Mouse (Mus musculus): ENCODE results near the gene Stxbp2. TPM values are rescaled to one million over a fixed set of nuclear protein-coding genes. Genes with fewer than 3 reads are reported as not detected.

Stxbp2 gene
- polyA plus RNA-seq, 2 experiments = 37.7 to 55.5 TPM

- H3K27ac ChIP-seq = no peak overlapping the region
- no peaks in the 10 kb centered on the region for H3K27me3 ChIP-seq (ENCODE audit: control insufficient read depth, insufficient read depth, low read length)
- peaks cover 9% of the 10 kb centered on the region for H3K36me3 ChIP-seq (replicated peaks; ENCODE audit: control insufficient read depth, insufficient read depth, low read depth)
- DNase-seq (ENCODE audit: low read depth in 3 of 3, low spot score in 3 of 3) (no peak), ATAC-seq (ENCODE audit: insufficient read depth) (no peak)
- H3K9me3 ChIP-seq (ENCODE audit: control insufficient read depth, low read length) = no peaks in the 10 kb centered on the region
- no peaks in the 10 kb centered on the region for H3K4me1 ChIP-seq (replicated peaks; ENCODE audit: control insufficient read depth in 2 of 2, insufficient read depth in 2 of 2, low read length in 1 of 2)
- H3K4me3 ChIP-seq (ENCODE audit: insufficient read depth in 1 of 2, low read depth in 2 of 2, low read length in 2 of 2) = no peak overlapping the region
- TF ChIP-seq CTCF (IDR thresholded peaks at IDR 0.05; ENCODE audit: low read depth) = no peak
- no peak overlapping the region for H3K4me2 ChIP-seq (ENCODE audit: low read depth)
- no peak overlapping the region for H3K9ac ChIP-seq (replicated peaks)
Measured at GRCm38 (mm10) chr8:3684530-3684929, 53.8 kb downstream of the Stxbp2 start.

GRCm38 (mm10) chr8:3685422-3685821 is 54.7 kb downstream of the Stxbp2 start:
- Histone ChIP-seq H3K4me3 (ENCODE audit: insufficient read depth in 1 of 2, low read depth in 2 of 2, low read length in 2 of 2) (no peak overlapping the region), H3K36me3 (replicated peaks; ENCODE audit: control insufficient read depth, insufficient read depth, low read depth) (no peaks in the 10 kb centered on the region; the same call in 1 of the 2 replicates), H3K9ac (replicated peaks) (no peak overlapping the region), H3K4me1 (replicated peaks; ENCODE audit: control insufficient read depth in 2 of 2, insufficient read depth in 2 of 2, low read length in 1 of 2) (no peaks in the 10 kb centered on the region), H3K27me3 (ENCODE audit: control insufficient read depth, insufficient read depth, low read length) (no peaks in the 10 kb centered on the region), H3K4me2 (ENCODE audit: low read depth) (no peak overlapping the region), H3K9me3 (ENCODE audit: control insufficient read depth, low read length) (no peaks in the 10 kb centered on the region), H3K27ac (no peak overlapping the region)
- ATAC-seq (ENCODE audit: insufficient read depth) (no peak), DNase-seq (ENCODE audit: low read depth in 3 of 3, low spot score in 3 of 3) (no peak)
- 39% methylated on average over 5 of the region's 5 CpGs for WGBS (ENCODE audit: insufficient replicate concordance)
- TF ChIP-seq EP300 (IDR thresholded peaks at IDR 0.05; ENCODE audit: low read depth) = no peak
- TF ChIP-seq CTCF (IDR thresholded peaks at IDR 0.05; ENCODE audit: low read depth) = no peak

GRCm38 (mm10) chr8:3687537-3687936 is 56.8 kb downstream of the Stxbp2 start:
- Histone ChIP-seq H3K27ac (no peak overlapping the region), H3K4me1 (replicated peaks; ENCODE audit: control insufficient read depth in 2 of 2, insufficient read depth in 2 of 2, low read length in 1 of 2) (no peaks in the 10 kb centered on the region), H3K9ac (replicated peaks) (no peak overlapping the region), H3K27me3 (ENCODE audit: control insufficient read depth, insufficient read depth, low read length) (no peaks in the 10 kb centered on the region), H3K36me3 (replicated peaks; ENCODE audit: control insufficient read depth, insufficient read depth, low read depth) (no peaks in the 10 kb centered on the region), H3K9me3 (ENCODE audit: control insufficient read depth, low read length) (no peaks in the 10 kb centered on the region), H3K4me3 (ENCODE audit: insufficient read depth in 1 of 2, low read depth in 2 of 2, low read length in 2 of 2) (no peak overlapping the region), H3K4me2 (ENCODE audit: low read depth) (no peak overlapping the region)
- no peak for TF ChIP-seq EP300 (IDR thresholded peaks at IDR 0.05; ENCODE audit: low read depth)
- TF ChIP-seq CTCF (IDR thresholded peaks at IDR 0.05; ENCODE audit: low read depth) = peak; percentile 37; the same call in 1 of the 2 replicates
- DNase-seq (ENCODE audit: low read depth in 3 of 3, low spot score in 3 of 3) (no peak), ATAC-seq (ENCODE audit: insufficient read depth) (no peak)
- 52% methylated on average over 6 of the region's 6 CpGs for WGBS (ENCODE audit: insufficient replicate concordance)

GRCm38 (mm10) chr8:3690774-3691173 is 60.0 kb downstream of the Stxbp2 start:
- Histone ChIP-seq H3K27ac (no peak overlapping the region), H3K4me1 (replicated peaks; ENCODE audit: control insufficient read depth in 2 of 2, insufficient read depth in 2 of 2, low read length in 1 of 2) (no peaks in the 10 kb centered on the region), H3K9me3 (ENCODE audit: control insufficient read depth, low read length) (no peaks in the 10 kb centered on the region), H3K4me3 (ENCODE audit: insufficient read depth in 1 of 2, low read depth in 2 of 2, low read length in 2 of 2) (no peak overlapping the region), H3K36me3 (replicated peaks; ENCODE audit: control insufficient read depth, insufficient read depth, low read depth) (no peaks in the 10 kb centered on the region), H3K4me2 (ENCODE audit: low read depth) (no peak overlapping the region), H3K9ac (replicated peaks) (no peak overlapping the region), H3K27me3 (ENCODE audit: control insufficient read depth, insufficient read depth, low read length) (no peaks in the 10 kb centered on the region)
- ATAC-seq (ENCODE audit: insufficient read depth) (no peak), DNase-seq (ENCODE audit: low read depth in 3 of 3, low spot score in 3 of 3) (no peak)
- TF ChIP-seq EP300 (IDR thresholded peaks at IDR 0.05; ENCODE audit: low read depth) (no peak), CTCF (IDR thresholded peaks at IDR 0.05; ENCODE audit: low read depth) (no peak)
- WGBS (ENCODE audit: insufficient replicate concordance) = 52% methylated on average over 3 of the region's 3 CpGs

Other genes starting within 250 kb of the Stxbp2 start
- gene Arhgef18, start 237.9 kb upstream of the Stxbp2 start, polyA plus RNA-seq (2012; rRNA removed) = 3.4 and 3.6 TPM in 2 replicates
- gene Arhgef18, start 237.9 kb upstream of the Stxbp2 start, polyA plus RNA-seq (2014; fragmentation: Nextera tagmentation; extraction: Ambion mirVana) = 2.0 and 2.5 TPM in 2 replicates
- 2.5 and 3.1 TPM in 2 replicates for gene Pex11g, start 163.3 kb upstream of the Stxbp2 start, polyA plus RNA-seq (2012; rRNA removed)
- 2.7 and 3.5 TPM in 2 replicates for gene Pex11g, start 163.3 kb upstream of the Stxbp2 start, polyA plus RNA-seq (2014; fragmentation: Nextera tagmentation; extraction: Ambion mirVana)
- 0.05 TPM in 1 of 2 replicates, not detected in the other for gene Tex45, start 160.1 kb upstream of the Stxbp2 start, polyA plus RNA-seq (2012; rRNA removed)
- gene Tex45, start 160.1 kb upstream of the Stxbp2 start, polyA plus RNA-seq (2014; fragmentation: Nextera tagmentation; extraction: Ambion mirVana) = 0.10 TPM in 1 of 2 replicates, not detected in the other
- gene Zfp358, start 137.8 kb upstream of the Stxbp2 start, polyA plus RNA-seq (2012; rRNA removed) = 4.8 and 6.8 TPM in 2 replicates
- gene Zfp358, start 137.8 kb upstream of the Stxbp2 start, polyA plus RNA-seq (2014; fragmentation: Nextera tagmentation; extraction: Ambion mirVana) = 1.7 and 2.0 TPM in 2 replicates
- gene Mcoln1, start 130.5 kb upstream of the Stxbp2 start, polyA plus RNA-seq (2012; rRNA removed) = 26.1 and 31.6 TPM in 2 replicates
- 12.6 and 13.8 TPM in 2 replicates for gene Mcoln1, start 130.5 kb upstream of the Stxbp2 start, polyA plus RNA-seq (2014; fragmentation: Nextera tagmentation; extraction: Ambion mirVana)
- 12.1 and 14.2 TPM in 2 replicates for gene Pnpla6, start 115.6 kb upstream of the Stxbp2 start, polyA plus RNA-seq (2012; rRNA removed)
- gene Pnpla6, start 115.6 kb upstream of the Stxbp2 start, polyA plus RNA-seq (2014; fragmentation: Nextera tagmentation; extraction: Ambion mirVana) = 6.5 and 9.6 TPM in 2 replicates
- 2.7 and 3.0 TPM in 2 replicates for gene C330021F23Rik, start 63.0 kb upstream of the Stxbp2 start, polyA plus RNA-seq (2012; rRNA removed)
- gene C330021F23Rik, start 63.0 kb upstream of the Stxbp2 start, polyA plus RNA-seq (2014; fragmentation: Nextera tagmentation; extraction: Ambion mirVana) = 2.5 and 4.0 TPM in 2 replicates
- gene Camsap3, start 43.7 kb upstream of the Stxbp2 start, polyA plus RNA-seq (2012; rRNA removed) = 1.8 and 2.2 TPM in 2 replicates
- gene Camsap3, start 43.7 kb upstream of the Stxbp2 start, polyA plus RNA-seq (2014; fragmentation: Nextera tagmentation; extraction: Ambion mirVana) = 1.6 and 1.7 TPM in 2 replicates
- gene Xab2, start 9.6 kb upstream of the Stxbp2 start, polyA plus RNA-seq (2012; rRNA removed) = 24.1 and 27.1 TPM in 2 replicates
- gene Xab2, start 9.6 kb upstream of the Stxbp2 start, polyA plus RNA-seq (2014; fragmentation: Nextera tagmentation; extraction: Ambion mirVana) = 22.2 and 25.9 TPM in 2 replicates
- gene Pet100, start 9.4 kb upstream of the Stxbp2 start, polyA plus RNA-seq (2012; rRNA removed) = 7.9 and 32.5 TPM in 2 replicates
- gene Pet100, start 9.4 kb upstream of the Stxbp2 start, polyA plus RNA-seq (2014; fragmentation: Nextera tagmentation; extraction: Ambion mirVana) = 113 and 117 TPM in 2 replicates
- not detected in 2 replicates for gene Pcp2, start 5.4 kb upstream of the Stxbp2 start, polyA plus RNA-seq (2012; rRNA removed)
- gene Pcp2, start 5.4 kb upstream of the Stxbp2 start, polyA plus RNA-seq (2014; fragmentation: Nextera tagmentation; extraction: Ambion mirVana) = 0.19 TPM in 1 of 2 replicates, not detected in the other
- not detected in 2 replicates for gene Retn, start 24.8 kb downstream of the Stxbp2 start, polyA plus RNA-seq (2012; rRNA removed)
- gene Retn, start 24.8 kb downstream of the Stxbp2 start, polyA plus RNA-seq (2014; fragmentation: Nextera tagmentation; extraction: Ambion mirVana) = not detected in 2 replicates
- gene Mcemp1, start 34.8 kb downstream of the Stxbp2 start, polyA plus RNA-seq (2012; rRNA removed) = 1.4 and 1.9 TPM in 2 replicates
- 3.1 and 3.7 TPM in 2 replicates for gene Mcemp1, start 34.8 kb downstream of the Stxbp2 start, polyA plus RNA-seq (2014; fragmentation: Nextera tagmentation; extraction: Ambion mirVana)
- 0.90 and 1.4 TPM in 2 replicates for gene Fcor, start 41.4 kb downstream of the Stxbp2 start, polyA plus RNA-seq (2012; rRNA removed)
- gene Fcor, start 41.4 kb downstream of the Stxbp2 start, polyA plus RNA-seq (2014; fragmentation: Nextera tagmentation; extraction: Ambion mirVana) = 3.1 and 3.5 TPM in 2 replicates
- 11.0 and 13.1 TPM in 2 replicates for gene Trappc5, start 45.3 kb downstream of the Stxbp2 start, polyA plus RNA-seq (2012; rRNA removed)
- 11.5 and 12.1 TPM in 2 replicates for gene Trappc5, start 45.3 kb downstream of the Stxbp2 start, polyA plus RNA-seq (2014; fragmentation: Nextera tagmentation; extraction: Ambion mirVana)
- 0.01 TPM in 1 of 2 replicates, not detected in the other for gene Fcer2a, start 63.2 kb downstream of the Stxbp2 start, polyA plus RNA-seq (2012; rRNA removed)
- 0.05 TPM in 1 of 2 replicates, not detected in the other for gene Fcer2a, start 63.2 kb downstream of the Stxbp2 start, polyA plus RNA-seq (2014; fragmentation: Nextera tagmentation; extraction: Ambion mirVana)
- 2.8 and 3.5 TPM in 2 replicates for gene Clec4g, start 89.7 kb downstream of the Stxbp2 start, polyA plus RNA-seq (2012; rRNA removed)
- 3.6 and 4.2 TPM in 2 replicates for gene Clec4g, start 89.7 kb downstream of the Stxbp2 start, polyA plus RNA-seq (2014; fragmentation: Nextera tagmentation; extraction: Ambion mirVana)
- 0.04 and 0.11 TPM in 2 replicates for gene Cd209a, start 118.0 kb downstream of the Stxbp2 start, polyA plus RNA-seq (2012; rRNA removed)
- gene Cd209a, start 118.0 kb downstream of the Stxbp2 start, polyA plus RNA-seq (2014; fragmentation: Nextera tagmentation; extraction: Ambion mirVana) = 0.21 TPM in 1 of 2 replicates, not detected in the other
- not detected in 2 replicates for gene Cd209e, start 223.4 kb downstream of the Stxbp2 start, polyA plus RNA-seq (2012; rRNA removed)
- not detected in 2 replicates for gene Cd209e, start 223.4 kb downstream of the Stxbp2 start, polyA plus RNA-seq (2014; fragmentation: Nextera tagmentation; extraction: Ambion mirVana)
- gene Cd209d, start 247.6 kb downstream of the Stxbp2 start, polyA plus RNA-seq (2012; rRNA removed) = not detected in 2 replicates
- gene Cd209d, start 247.6 kb downstream of the Stxbp2 start, polyA plus RNA-seq (2014; fragmentation: Nextera tagmentation; extraction: Ambion mirVana) = not detected in 2 replicates

All from liver, embryonic 14.5 days (tissue).